11 mouse cellular contexts compared by ENCODE assay signal in the genomic region with DNA sequence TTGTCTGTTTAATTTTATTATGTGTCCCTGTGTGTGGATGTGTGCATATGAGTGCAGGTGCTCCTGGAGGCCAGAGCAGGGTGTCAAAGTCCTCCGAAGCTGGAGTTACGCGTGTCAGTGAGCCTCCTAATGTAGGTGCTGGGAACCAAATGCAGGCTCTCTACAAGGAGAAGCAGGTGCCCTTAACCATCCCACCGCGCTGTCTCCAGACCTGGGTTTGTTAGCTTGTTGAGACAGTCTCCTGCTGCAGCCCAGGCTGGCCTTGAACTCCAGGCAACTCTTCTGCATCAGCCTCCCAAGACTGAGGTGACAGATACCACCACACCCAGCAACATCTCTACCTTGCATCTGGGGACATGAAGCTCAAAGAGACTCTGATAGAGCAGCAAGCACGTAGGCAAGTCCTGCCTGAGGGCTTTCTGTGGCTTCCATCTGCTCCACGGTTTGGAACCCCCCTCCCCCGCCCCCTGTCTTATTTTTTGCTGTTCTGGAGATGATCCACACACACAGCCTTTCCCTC. TPM values are rescaled to one million over a fixed set of nuclear protein-coding genes. Genes with fewer than 3 reads are reported as not detected.
DNase-seq lines count a peak whose midpoint lies in the region; ATAC-seq and TF ChIP-seq lines count a peak whose summit lies in the region.
"Had no signal": no experiment of that assay in that cellular context is flagged by ENCODE, and none has a peak within 500 bp of the region (broad histone marks: within the 10 kb centered on the region; RNA-seq: fewer than 3 reads in every experiment).

No protein-coding gene starts in this region.

- no peaks in the 10 kb centered on the region for H3K27me3 ChIP-seq in testis, adult 2 months (ENCODE audit: control insufficient read depth, insufficient read depth, low read length)
- H3K27me3 ChIP-seq in forebrain, postnatal 0 days (ENCODE audit: insufficient read depth, low read length) = no peaks in the 10 kb centered on the region
- no peaks in the 10 kb centered on the region for H3K27me3 ChIP-seq in liver, embryonic 13.5 days
- no peaks in the 10 kb centered on the region for H3K27me3 ChIP-seq in neural tube, embryonic 15.5 days (replicated peaks)

- no peak overlapping the region for H3K4me3 ChIP-seq in testis, adult 2 months (ENCODE audit: control insufficient read depth, low read depth, low read length)
- no peak overlapping the region for H3K4me3 ChIP-seq in forebrain, postnatal 0 days (ENCODE audit: low read depth, low read length)
- no peak overlapping the region for H3K4me3 ChIP-seq in liver, embryonic 13.5 days (replicated peaks)
- H3K4me3 ChIP-seq in neural tube, embryonic 15.5 days (replicated peaks) = no peak overlapping the region
- H3K4me3 ChIP-seq: heart, adult 2 months had no signal

- no peaks in the 10 kb centered on the region for H3K9me3 ChIP-seq in forebrain, postnatal 0 days (ENCODE audit: low read length)
- no peaks in the 10 kb centered on the region for H3K9me3 ChIP-seq in liver, embryonic 13.5 days (replicated peaks)
- no peaks in the 10 kb centered on the region for H3K9me3 ChIP-seq in neural tube, embryonic 15.5 days (replicated peaks)

- WGBS in forebrain, postnatal 0 days = 54% methylated on average over 8 of the region's 8 CpGs
- WGBS in liver, embryonic 13.5 days (ENCODE audit: insufficient replicate concordance) = 41% methylated on average over 8 of the region's 8 CpGs
- WGBS in neural tube, embryonic 15.5 days = 53% methylated on average over 8 of the region's 8 CpGs

- no peak for DNase-seq in testis, postnatal 10 days (ENCODE audit: low spot score)
- no peak for DNase-seq in forebrain, postnatal 0 days
- DNase-seq in liver, embryonic 13.5 days = peak; percentile 71
- DNase-seq in adrenal gland, postnatal 4 days (ENCODE audit: low spot score in 2 of 2) = no peak
- DNase-seq in thymus, adult 18-20 months = no peak
- no peak for DNase-seq in heart, adult 18-20 months
- DNase-seq: adrenal gland, postnatal 10 days; kidney, postnatal 14 days had no signal

- no peak overlapping the region for H3K4me2 ChIP-seq in forebrain, postnatal 0 days (ENCODE audit: low read depth)
- H3K4me2 ChIP-seq in liver, embryonic 13.5 days = peak overlapping the region; percentile 37
- no peak overlapping the region for H3K4me2 ChIP-seq in neural tube, embryonic 15.5 days

- ATAC-seq in forebrain, postnatal 0 days = peak; percentile 50; the same call in 1 of the 2 replicates
- peak; percentile 90 for ATAC-seq in liver, embryonic 13.5 days (ENCODE audit: low read depth)
- ATAC-seq in neural tube, embryonic 15.5 days (ENCODE audit: low FRiP score) = 0 out of 2 replicates have a peak, but pooled peaks have one; percentile 17

- peaks cover 3% of the 10 kb centered on the region; the same call in 1 of the 2 replicates for H3K4me1 ChIP-seq in testis, adult 2 months (ENCODE audit: control insufficient read depth, insufficient read depth, low read length)
- H3K4me1 ChIP-seq in forebrain, postnatal 0 days (ENCODE audit: insufficient read depth) = peaks cover 3% of the 10 kb centered on the region; the same call in 1 of the 2 replicates
- peaks cover 67% of the 10 kb centered on the region for H3K4me1 ChIP-seq in liver, embryonic 13.5 days (replicated peaks)
- peaks cover 17% of the 10 kb centered on the region for H3K4me1 ChIP-seq in neural tube, embryonic 15.5 days

- H3K27ac ChIP-seq in testis, adult 2 months (ENCODE audit: control insufficient read depth, insufficient read depth, low read depth, low read length) = no peak overlapping the region
- no peak overlapping the region for H3K27ac ChIP-seq in forebrain, postnatal 0 days (ENCODE audit: low read depth, low read length)
- H3K27ac ChIP-seq in liver, embryonic 13.5 days = peak overlapping the region; percentile 80
- H3K27ac ChIP-seq in neural tube, embryonic 15.5 days (replicated peaks) = peak overlapping the region; percentile 75
- H3K27ac ChIP-seq: heart, adult 2 months had no signal

- TF ChIP-seq POLR2A in testis, adult 2 months (IDR thresholded peaks at IDR 0.05; ENCODE audit: control insufficient read depth, low read depth, low read length) = 0 out of 2 replicates have a peak, but pooled peaks have one; percentile 16

- no peaks in the 10 kb centered on the region for H3K36me3 ChIP-seq in testis, adult 2 months (ENCODE audit: control insufficient read depth, insufficient read depth, low read length)
- no peaks in the 10 kb centered on the region for H3K36me3 ChIP-seq in forebrain, postnatal 0 days (ENCODE audit: insufficient read depth)
- no peaks in the 10 kb centered on the region for H3K36me3 ChIP-seq in liver, embryonic 13.5 days
- H3K36me3 ChIP-seq in neural tube, embryonic 15.5 days = no peaks in the 10 kb centered on the region

- H3K9ac ChIP-seq in forebrain, postnatal 0 days = no peak overlapping the region
- peak overlapping the region; percentile 42; the same call in 1 of the 2 replicates for H3K9ac ChIP-seq in liver, embryonic 13.5 days
- no peak overlapping the region for H3K9ac ChIP-seq in neural tube, embryonic 15.5 days (replicated peaks)

- no peak for TF ChIP-seq CTCF in testis, adult 2 months (IDR thresholded peaks at IDR 0.05; ENCODE audit: control insufficient read depth, insufficient read depth, insufficient replicate concordance, low read depth, low read length)
- no peak for TF ChIP-seq CTCF in forebrain, postnatal 0 days (IDR thresholded peaks at IDR 0.05; ENCODE audit: low read depth)

RNA-seq across cellular contexts. Expression of gene Gtf2ird1, which starts 10.6 kb away (rescaled TPM):
- polyA plus RNA-seq in testis, adult 2 months (2012; rRNA removed) = 29.1 and 40.3 TPM in 2 replicates
- total RNA-seq in forebrain, postnatal 0 days (2014; rRNA removed) = 33.9 and 47.1 TPM in 2 replicates
- polyA plus RNA-seq in forebrain, postnatal 0 days (2015; fragmentation: Nextera tagmentation; extraction: Ambion mirVana) = 41.2 and 53.6 TPM in 2 replicates
- 12.9 and 13.6 TPM in 2 replicates for polyA plus RNA-seq in liver, embryonic 13.5 days (2015; fragmentation: Nextera tagmentation; extraction: Ambion mirVana)
- polyA plus RNA-seq in neural tube, embryonic 15.5 days (2015; fragmentation: Nextera tagmentation; extraction: Ambion mirVana) = 62.6 and 64.9 TPM in 2 replicates
- 100 to 1,000 TPM in 1 of 2 experiments, 10 to 100 TPM in 1; 93.5 to 104 TPM for total RNA-seq in adrenal gland, postnatal 4 days (2021)
- 10 to 100 TPM; 18.2 to 20.5 TPM for total RNA-seq in heart, adult 18-20 months (2021)

Comparison
In these comparisons a context has a peak if more than half of its experiments do, and no peak if none do; other contexts are left out.
1. H3K27ac ChIP-seq: peak in liver, embryonic 13.5 days (single experiment) and neural tube, embryonic 15.5 days (single experiment); none in testis, adult 2 months (single experiment) and forebrain, postnatal 0 days (single experiment).
2. ATAC-seq: peak in every context shown above with its lines; median percentile 90 in liver, embryonic 13.5 days; 50 in forebrain, postnatal 0 days; 17 in neural tube, embryonic 15.5 days.